Mouse (Mus musculus) liver, embryonic 14.5 days (tissue): ENCODE measurements around the gene Sh3rf1.

Experiments
- CTCF ChIP-seq: IDR thresholded peaks from 2 replicates; pipeline ENCODE4 v1.5.1; 2016; ENCODE audit warnings: antibody characterized with exemption, low read depth, control low read depth
- EP300 ChIP-seq: IDR thresholded peaks from 2 replicates; pipeline ENCODE4 v1.6.1; 2016; ENCODE audit warnings: antibody characterized with exemption, low read depth

GRCm38 (mm10) chr8:61359004-61359403 is 135.3 kb downstream of the Sh3rf1 start:
- TF ChIP-seq CTCF (no peak), EP300 (no peak)
